ENCODE assay signal across 10 mouse cellular contexts in genomic region chr6:122660601-122661379, GRCm38 (mm10). TPM values are rescaled to one million over a fixed set of nuclear protein-coding genes. Genes with fewer than 3 reads are reported as not detected.
A peak's percentile ranks its signal among the peaks of the same experiment; 100 is the strongest.
DNase-seq lines count a peak whose midpoint lies in the region; ATAC-seq and TF ChIP-seq lines count a peak whose summit lies in the region.
"Had no signal": no experiment of that assay in that cellular context is flagged by ENCODE, and none has a peak within 500 bp of the region (broad histone marks: within the 10 kb centered on the region; RNA-seq: fewer than 3 reads in every experiment).

No protein-coding gene starts in this region.

- no peaks in the 10 kb centered on the region for H3K9me3 ChIP-seq in kidney, embryonic 14.5 days (ENCODE audit: control insufficient read depth, low read length)
- no peaks in the 10 kb centered on the region for H3K9me3 ChIP-seq in ES-E14 (ENCODE audit: control insufficient read depth, insufficient read depth, low read depth, low read length)
- no peaks in the 10 kb centered on the region for H3K9me3 ChIP-seq in midbrain, embryonic 15.5 days
- H3K9me3 ChIP-seq: embryonic facial prominence, embryonic 12.5 days; liver, embryonic 13.5 days had no signal

- no peaks in the 10 kb centered on the region for H3K36me3 ChIP-seq in kidney, adult 2 months (ENCODE audit: control insufficient read depth, insufficient read depth, low read length)
- H3K36me3 ChIP-seq in kidney, embryonic 14.5 days (ENCODE audit: control insufficient read depth, insufficient read depth, low read length): no peaks in the 10 kb centered on the region
- H3K36me3 ChIP-seq in ES-E14 (ENCODE audit: control insufficient read depth, insufficient read depth, low read length, poor library complexity, severe bottlenecking): no peaks in the 10 kb centered on the region
- no peaks in the 10 kb centered on the region for H3K36me3 ChIP-seq in midbrain, embryonic 15.5 days (replicated peaks)
- H3K36me3 ChIP-seq: embryonic facial prominence, embryonic 12.5 days; liver, embryonic 13.5 days had no signal

- H3K27me3 ChIP-seq in kidney, adult 2 months (replicated peaks; ENCODE audit: control insufficient read depth, insufficient read depth, low read length): no peaks in the 10 kb centered on the region
- H3K27me3 ChIP-seq in kidney, embryonic 14.5 days (ENCODE audit: control insufficient read depth, insufficient read depth, low read length): peaks cover 18% of the 10 kb centered on the region
- H3K27me3 ChIP-seq in midbrain, embryonic 15.5 days (replicated peaks): no peaks in the 10 kb centered on the region

- ATAC-seq in kidney, embryonic 14.5 days (ENCODE audit: low FRiP score, low TSS enrichment): no peak
- peak; percentile 95 for ATAC-seq in frontal cortex, adult (ENCODE audit: low TSS enrichment)
- ATAC-seq in midbrain, embryonic 15.5 days (replicated peaks): peak; percentile 75

- no peak overlapping the region for H3K4me2 ChIP-seq in kidney, embryonic 14.5 days (replicated peaks; ENCODE audit: low read depth, low read length)
- no peak overlapping the region for H3K4me2 ChIP-seq in midbrain, embryonic 15.5 days
- H3K4me2 ChIP-seq: embryonic facial prominence, embryonic 12.5 days; liver, embryonic 13.5 days had no signal

- no peak overlapping the region for H3K9ac ChIP-seq in kidney, embryonic 14.5 days (ENCODE audit: low read depth, low read length)
- H3K9ac ChIP-seq in ES-E14 (ENCODE audit: insufficient read depth, low read depth, low read length, poor library complexity, severe bottlenecking): peak overlapping the region; percentile 1; the same call in 1 of the 2 replicates
- no peak overlapping the region for H3K9ac ChIP-seq in midbrain, embryonic 15.5 days
- H3K9ac ChIP-seq: embryonic facial prominence, embryonic 12.5 days; liver, embryonic 13.5 days had no signal

- H3K4me1 ChIP-seq in kidney, adult 2 months (ENCODE audit: control insufficient read depth, insufficient read depth, low read length): peaks cover 7% of the 10 kb centered on the region
- H3K4me1 ChIP-seq in kidney, embryonic 14.5 days (ENCODE audit: control insufficient read depth, insufficient read depth, low read length): 0 out of 2 replicates have a peak, but pooled peaks cover 5% of the 10 kb centered on the region
- peaks cover 10 to 28% of the 10 kb centered on the region in 2 experiments for H3K4me1 ChIP-seq in ES-E14 (ENCODE audit: control insufficient read depth in 2 of 2, insufficient read depth in 2 of 2, low read length in 2 of 2, poor library complexity in 1 of 2)
- H3K4me1 ChIP-seq in midbrain, embryonic 15.5 days: 0 out of 2 replicates have a peak, but pooled peaks cover 5% of the 10 kb centered on the region
- H3K4me1 ChIP-seq: embryonic facial prominence, embryonic 12.5 days; liver, embryonic 13.5 days had no signal

- TF ChIP-seq CTCF in kidney, adult 2 months (conservative IDR thresholded peaks at IDR 0.05; ENCODE audit: insufficient read depth, insufficient read length, low read depth, low read length): peak; percentile 57

- WGBS in kidney, adult 2 months: 34% methylated on average over 8 of the region's 8 CpGs
- 42% methylated on average over 8 of the region's 8 CpGs for WGBS in kidney, embryonic 14.5 days
- 46% methylated on average over 8 of the region's 8 CpGs for WGBS in midbrain, embryonic 15.5 days

- no peak for TF ChIP-seq POLR2A in kidney, adult 2 months (IDR thresholded peaks at IDR 0.05; ENCODE audit: low read depth, low read length)

- no peak overlapping the region for H3K4me3 ChIP-seq in kidney, adult 2 months (ENCODE audit: insufficient read depth, low read depth, low read length)
- no peak overlapping the region for H3K4me3 ChIP-seq in kidney, embryonic 14.5 days (ENCODE audit: low read length)
- H3K4me3 ChIP-seq in ES-E14 (ENCODE audit: insufficient read depth in 1 of 2, low read depth in 1 of 2, low read length in 2 of 2, poor library complexity in 1 of 2, severe bottlenecking in 1 of 2): no peak overlapping the region
- H3K4me3 ChIP-seq in midbrain, embryonic 15.5 days: no peak overlapping the region
- H3K4me3 ChIP-seq: embryonic facial prominence, embryonic 12.5 days; liver, embryonic 13.5 days had no signal

- no peak overlapping the region for H3K27ac ChIP-seq in kidney, adult 2 months (ENCODE audit: insufficient read depth, low read depth, low read length)
- no peak overlapping the region for H3K27ac ChIP-seq in kidney, embryonic 14.5 days (ENCODE audit: low read depth, low read length)
- H3K27ac ChIP-seq in ES-E14 (ENCODE audit: insufficient read depth, low read depth, low read length, poor library complexity, severe bottlenecking): peak overlapping the region; percentile 16; the same call in 1 of the 2 replicates
- no peak overlapping the region for H3K27ac ChIP-seq in midbrain, embryonic 15.5 days
- H3K27ac ChIP-seq: embryonic facial prominence, embryonic 12.5 days; liver, embryonic 13.5 days had no signal

- in situ Hi-C loops in ES-E14 (cut with MboI; ENCODE audit: low sequenced_read_pairs in 2 of 2, unreplicated experiment in 2 of 2): loop anchor here in 1 of 2 experiments (5.0 to 10.0 kb wide), 2 partner anchors 47 to 124 kb away; partner anchors contain the start of gene Nanog

- peak; percentile 58 for DNase-seq in kidney, adult 2 months
- DNase-seq in ES-E14 (ENCODE audit: low read depth, low spot score): peak; percentile 84
- DNase-seq in cerebellum, adult 9-10 months: peak; percentile 53
- DNase-seq in layer of hippocampus, postnatal 14 days (ENCODE audit: low spot score in 2 of 2): peak; percentile 53 to 74
- peak; percentile 42 for DNase-seq in thymus, postnatal 14 days
- DNase-seq: liver, embryonic 13.5 days had no signal

TF ChIP-seq in ES-E14, 5 proteins besides CTCF, POLR2A, EP300 and RAD21:
- TF ChIP-seq ZC3H11A (IDR thresholded peaks at IDR 0.05; ENCODE audit: borderline replicate concordance, low read depth, low read length) (peak; percentile 64; the same call in 1 of the 2 replicates), HCFC1 (IDR thresholded peaks at IDR 0.05; ENCODE audit: borderline replicate concordance, insufficient read depth, low read length) (no peak)

RNA-seq across cellular contexts. Expression of gene Dppa3, which starts 34.6 kb away (rescaled TPM):
- not detected in 2 replicates for polyA plus RNA-seq in kidney, adult 2 months (2012; rRNA removed)
- polyA plus RNA-seq in kidney, embryonic 14.5 days (2014; fragmentation: Nextera tagmentation; extraction: Ambion mirVana): not detected in 2 replicates
- 19.2 and 19.6 TPM in 2 replicates for total RNA-seq in ES-E14 (2012; rRNA removed)
- not detected for total RNA-seq in layer of hippocampus, postnatal 14 days (2021)
- polyA plus RNA-seq in midbrain, embryonic 15.5 days (2015; fragmentation: Nextera tagmentation; extraction: Ambion mirVana): not detected in 2 replicates
- polyA plus RNA-seq: embryonic facial prominence, embryonic 12.5 days; liver, embryonic 13.5 days had no signal

RNA-seq across cellular contexts. Expression of gene Nanog, which starts 46.5 kb away (rescaled TPM):
- polyA plus RNA-seq in kidney, adult 2 months (2012; rRNA removed): 0.06 TPM in 1 of 2 replicates, not detected in the other
- polyA plus RNA-seq in kidney, embryonic 14.5 days (2014; fragmentation: Nextera tagmentation; extraction: Ambion mirVana): 0.13 TPM in 1 of 2 replicates, not detected in the other
- total RNA-seq in ES-E14 (2012; rRNA removed): 89.3 and 138 TPM in 2 replicates
- not detected for total RNA-seq in layer of hippocampus, postnatal 14 days (2021)
- polyA plus RNA-seq in midbrain, embryonic 15.5 days (2015; fragmentation: Nextera tagmentation; extraction: Ambion mirVana): 0.13 and 0.28 TPM in 2 replicates
- polyA plus RNA-seq: liver, embryonic 13.5 days had no signal

RNA-seq across cellular contexts. Expression of gene Gdf3, which starts 50.9 kb away (rescaled TPM):
- polyA plus RNA-seq in kidney, adult 2 months (2012; rRNA removed): not detected in 2 replicates
- polyA plus RNA-seq in kidney, embryonic 14.5 days (2014; fragmentation: Nextera tagmentation; extraction: Ambion mirVana): not detected in 2 replicates
- 155 and 219 TPM in 2 replicates for total RNA-seq in ES-E14 (2012; rRNA removed)
- total RNA-seq in layer of hippocampus, postnatal 14 days (2021): not detected
- not detected in 2 replicates for polyA plus RNA-seq in midbrain, embryonic 15.5 days (2015; fragmentation: Nextera tagmentation; extraction: Ambion mirVana)
- polyA plus RNA-seq: embryonic facial prominence, embryonic 12.5 days had no signal

RNA-seq across cellular contexts. Expression of gene Apobec1, which starts 58.5 kb away (rescaled TPM):
- 11.3 and 15.2 TPM in 2 replicates for polyA plus RNA-seq in kidney, adult 2 months (2012; rRNA removed)
- 1.3 and 2.7 TPM in 2 replicates for polyA plus RNA-seq in kidney, embryonic 14.5 days (2014; fragmentation: Nextera tagmentation; extraction: Ambion mirVana)
- 5.9 and 8.8 TPM in 2 replicates for total RNA-seq in ES-E14 (2012; rRNA removed)
- total RNA-seq in layer of hippocampus, postnatal 14 days (2021): 1 to 10 TPM; 2.9 to 3.1 TPM
- 1.5 and 2.2 TPM in 2 replicates for polyA plus RNA-seq in midbrain, embryonic 15.5 days (2015; fragmentation: Nextera tagmentation; extraction: Ambion mirVana)
